Mouse (Mus musculus): Measurements from ENCODE around the gene Carhsp1. TPM values are rescaled to one million over a fixed set of nuclear protein-coding genes. Genes with fewer than 3 reads are reported as not detected.

Carhsp1 gene
- total and polyA plus RNA-seq, 3 experiments, result 15.2 to 27.1 (median 18.3) TPM

DNA sequence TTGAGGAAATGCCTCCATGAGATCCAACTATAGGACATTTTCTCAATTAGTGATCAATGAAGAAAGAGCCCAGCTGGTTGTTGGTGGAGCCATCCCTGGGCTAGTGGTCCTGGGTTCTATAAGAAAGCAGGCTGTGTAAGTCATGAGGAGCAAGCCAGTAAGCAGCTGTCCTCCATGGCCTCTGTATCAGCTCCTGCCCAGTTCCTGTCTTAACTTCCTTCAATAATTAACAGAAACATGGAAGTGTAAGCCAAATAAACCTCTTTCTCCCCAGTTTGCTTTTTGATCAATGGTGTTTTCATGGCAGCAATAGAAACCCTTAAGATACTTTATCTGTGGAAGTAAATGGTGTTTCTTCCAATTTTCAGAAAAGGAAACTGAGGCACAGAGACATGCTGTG is 856 bp upstream of the Carhsp1 start:
- intact Hi-C loops (cut with DNase I), result no loop called here
- no peak overlapping the region for H3K9ac ChIP-seq (ENCODE audit: low read depth, low read length)
- TF ChIP-seq POLR2A (IDR thresholded peaks at IDR 0.05; ENCODE audit: insufficient read depth, low read depth, low read length) (no peak), CTCF (IDR thresholded peaks at IDR 0.05) (no peak), EP300 (IDR thresholded peaks at IDR 0.05; ENCODE audit: insufficient read depth, low read depth, low read length) (no peak)
- peaks cover 21% of the 10 kb centered on the region for H3K4me1 ChIP-seq (ENCODE audit: control insufficient read depth, insufficient read depth, low read length)
- DNase-seq, result no peak
- H3K79me2 ChIP-seq (replicated peaks; ENCODE audit: control insufficient read depth, insufficient read depth, low read length), result no peaks in the 10 kb centered on the region; the same call in 1 of the 2 replicates
- H3K36me3 ChIP-seq (ENCODE audit: control insufficient read depth, insufficient read depth, low read length), result no peaks in the 10 kb centered on the region
- H3K4me3 ChIP-seq, result no peak overlapping the region
- no peak overlapping the region for H3K27ac ChIP-seq
- H3K27me3 ChIP-seq (ENCODE audit: control insufficient read depth, insufficient read depth, low read length), result no peaks in the 10 kb centered on the region

DNA sequence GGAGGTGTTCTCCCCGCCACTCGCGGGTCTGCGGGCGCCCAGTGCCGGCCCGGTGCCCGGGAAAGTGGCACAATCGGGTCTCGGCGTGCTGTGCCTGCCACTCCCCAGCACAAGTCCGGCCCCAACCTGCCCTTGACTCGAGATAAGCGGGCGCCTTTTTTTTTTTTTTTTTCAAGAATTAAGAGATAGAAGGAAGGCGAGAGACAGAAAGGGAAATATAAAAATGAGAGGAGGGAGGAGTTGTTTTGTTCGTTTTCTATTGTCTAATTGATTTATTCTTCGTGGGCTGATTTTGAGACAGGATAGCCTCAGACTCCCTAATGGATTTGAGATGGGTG is 364 bp upstream of the Carhsp1 start:
- no peaks in the 10 kb centered on the region for H3K27me3 ChIP-seq (ENCODE audit: control insufficient read depth, insufficient read depth, low read length)
- no peak for DNase-seq
- intact Hi-C loops (cut with DNase I), result no loop called here
- peak overlapping the region; percentile 63 for H3K4me3 ChIP-seq
- no peak for TF ChIP-seq CTCF (IDR thresholded peaks at IDR 0.05)
- no peak for TF ChIP-seq EP300 (IDR thresholded peaks at IDR 0.05; ENCODE audit: insufficient read depth, low read depth, low read length)
- TF ChIP-seq POLR2A (IDR thresholded peaks at IDR 0.05; ENCODE audit: insufficient read depth, low read depth, low read length), result no peak
- H3K4me1 ChIP-seq (ENCODE audit: control insufficient read depth, insufficient read depth, low read length), result peaks cover 25% of the 10 kb centered on the region
- no peaks in the 10 kb centered on the region for H3K36me3 ChIP-seq (ENCODE audit: control insufficient read depth, insufficient read depth, low read length)
- H3K27ac ChIP-seq, result no peak overlapping the region; the same call in 1 of the 2 replicates
- no peaks in the 10 kb centered on the region; the same call in 1 of the 2 replicates for H3K79me2 ChIP-seq (replicated peaks; ENCODE audit: control insufficient read depth, insufficient read depth, low read length)
- WGBS, result under 1% methylated on average over 18 of the region's 18 CpGs
- peak overlapping the region; percentile 67 for H3K9ac ChIP-seq (ENCODE audit: low read depth, low read length)

DNA sequence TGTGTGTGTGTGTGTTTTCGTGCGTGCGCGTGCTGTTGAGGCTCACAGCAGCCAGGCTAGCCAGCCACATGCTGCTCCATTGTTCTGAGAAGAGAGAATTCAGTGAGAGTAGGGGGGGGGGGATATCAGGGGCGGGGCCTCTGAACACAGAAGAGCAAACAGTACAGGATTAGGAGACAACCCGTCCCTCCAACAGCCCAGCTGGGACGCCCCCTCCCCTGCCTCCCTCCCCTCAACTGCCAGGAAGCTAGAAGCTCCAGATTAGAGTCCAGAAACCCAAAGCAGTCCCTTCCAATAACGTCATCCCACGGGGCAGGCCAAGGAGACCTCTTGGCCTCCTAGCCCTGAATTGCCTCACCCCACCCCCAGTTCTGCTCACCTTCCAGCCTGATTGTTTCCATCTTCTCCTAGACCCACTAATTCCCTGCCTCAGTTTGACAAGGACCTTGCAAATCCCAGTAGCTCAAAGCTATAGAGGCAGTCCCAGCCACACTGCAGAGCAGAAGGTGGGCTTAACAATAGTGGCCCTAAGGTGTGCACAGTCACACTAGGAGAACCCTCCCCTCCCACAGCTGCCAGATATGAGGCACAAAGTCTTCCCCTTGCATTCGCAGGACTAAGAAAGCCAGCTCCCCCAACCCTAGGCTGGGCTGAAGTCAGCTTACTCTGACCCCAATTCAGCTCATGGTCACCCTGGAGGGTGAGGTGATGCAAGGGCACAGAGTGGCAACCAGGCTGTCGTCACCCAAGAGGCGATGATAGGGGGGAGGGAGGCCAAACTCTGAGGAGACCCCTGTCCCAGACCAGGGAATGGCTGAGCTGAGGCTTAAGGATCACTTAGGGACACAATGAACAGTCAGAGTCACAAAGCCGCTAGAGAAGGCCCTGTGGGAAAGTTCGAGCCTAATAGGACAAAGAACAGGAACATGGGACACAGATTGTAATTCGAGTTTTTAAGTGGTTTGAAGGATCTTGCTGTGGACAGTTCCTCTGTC is 1.6 kb downstream of the Carhsp1 start:
- intact Hi-C loops (cut with DNase I), result loop anchor here (2.0 kb wide), 1 partner anchor 16 kb away; no protein-coding TSS in a partner anchor
- Histone ChIP-seq H3K27me3 (ENCODE audit: control insufficient read depth, insufficient read depth, low read length) (no peaks in the 10 kb centered on the region), H3K79me2 (replicated peaks; ENCODE audit: control insufficient read depth, insufficient read depth, low read length) (no peaks in the 10 kb centered on the region; the same call in 1 of the 2 replicates), H3K9ac (ENCODE audit: low read depth, low read length) (peak overlapping the region; percentile 45), H3K36me3 (ENCODE audit: control insufficient read depth, insufficient read depth, low read length) (peaks cover 2% of the 10 kb centered on the region; the same call in 1 of the 2 replicates), H3K4me1 (ENCODE audit: control insufficient read depth, insufficient read depth, low read length) (peaks cover 40% of the 10 kb centered on the region), H3K4me3 (peak overlapping the region; percentile 63), H3K27ac (peak overlapping the region; percentile 85)
- TF ChIP-seq CTCF (IDR thresholded peaks at IDR 0.05) (no peak), EP300 (IDR thresholded peaks at IDR 0.05; ENCODE audit: insufficient read depth, low read depth, low read length) (no peak), POLR2A (IDR thresholded peaks at IDR 0.05; ENCODE audit: insufficient read depth, low read depth, low read length) (no peak)
- WGBS, result 24% methylated on average over 13 of the region's 15 CpGs
- no peak for DNase-seq

DNA sequence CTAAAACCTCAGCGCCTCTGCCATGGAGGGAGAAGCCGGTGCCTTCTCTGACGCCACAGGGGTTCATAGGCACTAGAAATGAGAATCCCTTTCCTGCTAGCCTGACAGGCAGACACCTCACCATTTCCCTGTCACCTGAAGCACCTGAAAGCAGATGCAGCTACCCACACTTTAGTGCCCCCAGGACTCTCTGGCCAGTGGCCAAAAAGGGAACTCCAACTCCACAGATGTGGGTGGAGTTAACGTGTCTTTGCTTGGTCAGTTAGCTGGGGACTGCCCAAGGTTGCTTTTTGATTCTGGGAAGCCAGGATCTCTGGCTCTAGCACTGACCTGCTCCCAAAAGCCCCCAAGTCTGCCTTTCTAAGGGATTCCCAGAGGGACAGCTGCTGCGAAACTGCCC is 2.5 kb downstream of the Carhsp1 start:
- peaks cover 2% of the 10 kb centered on the region; the same call in 1 of the 2 replicates for H3K36me3 ChIP-seq (ENCODE audit: control insufficient read depth, insufficient read depth, low read length)
- H3K4me1 ChIP-seq (ENCODE audit: control insufficient read depth, insufficient read depth, low read length), result peaks cover 43% of the 10 kb centered on the region
- TF ChIP-seq CTCF (IDR thresholded peaks at IDR 0.05) (no peak), POLR2A (IDR thresholded peaks at IDR 0.05; ENCODE audit: insufficient read depth, low read depth, low read length) (no peak), EP300 (IDR thresholded peaks at IDR 0.05; ENCODE audit: insufficient read depth, low read depth, low read length) (no peak)
- H3K27ac ChIP-seq, result peak overlapping the region; percentile 31
- H3K4me3 ChIP-seq, result no peak overlapping the region
- WGBS, result 64% methylated on average over 5 of the region's 5 CpGs
- no peaks in the 10 kb centered on the region; the same call in 1 of the 2 replicates for H3K79me2 ChIP-seq (replicated peaks; ENCODE audit: control insufficient read depth, insufficient read depth, low read length)
- H3K27me3 ChIP-seq (ENCODE audit: control insufficient read depth, insufficient read depth, low read length), result no peaks in the 10 kb centered on the region
- DNase-seq, result no peak
- no peak overlapping the region for H3K9ac ChIP-seq (ENCODE audit: low read depth, low read length)
- intact Hi-C loops (cut with DNase I), result no loop called here

DNA sequence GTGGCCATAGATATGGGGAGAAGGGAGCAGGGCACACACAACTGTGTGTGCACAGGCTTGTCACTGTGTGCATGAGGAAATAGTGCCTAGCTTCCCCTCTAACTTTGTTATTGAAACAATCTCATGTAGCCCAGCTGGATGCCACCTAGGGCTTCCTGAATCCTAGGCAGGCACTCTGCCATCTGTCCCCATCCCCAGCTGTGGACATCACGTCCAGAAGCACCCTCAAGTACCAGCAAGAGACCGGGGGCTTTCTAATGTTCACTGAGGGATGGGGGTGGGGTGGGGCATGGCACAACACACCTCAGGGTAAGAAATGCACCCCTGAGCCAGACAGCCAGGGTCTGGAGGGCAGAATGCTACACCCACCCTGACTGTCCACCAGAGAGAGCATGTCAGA is 3.6 kb downstream of the Carhsp1 start:
- Histone ChIP-seq H3K9ac (ENCODE audit: low read depth, low read length) (no peak overlapping the region), H3K36me3 (ENCODE audit: control insufficient read depth, insufficient read depth, low read length) (peaks cover 2% of the 10 kb centered on the region; the same call in 1 of the 2 replicates), H3K27me3 (ENCODE audit: control insufficient read depth, insufficient read depth, low read length) (no peaks in the 10 kb centered on the region), H3K4me1 (ENCODE audit: control insufficient read depth, insufficient read depth, low read length) (peaks cover 43% of the 10 kb centered on the region), H3K27ac (peak overlapping the region; percentile 29; the same call in 1 of the 2 replicates), H3K4me3 (no peak overlapping the region), H3K79me2 (replicated peaks; ENCODE audit: control insufficient read depth, insufficient read depth, low read length) (no peaks in the 10 kb centered on the region; the same call in 1 of the 2 replicates)
- intact Hi-C loops (cut with DNase I), result no loop called here
- TF ChIP-seq POLR2A (IDR thresholded peaks at IDR 0.05; ENCODE audit: insufficient read depth, low read depth, low read length), result no peak
- TF ChIP-seq CTCF (IDR thresholded peaks at IDR 0.05), result no peak
- TF ChIP-seq EP300 (IDR thresholded peaks at IDR 0.05; ENCODE audit: insufficient read depth, low read depth, low read length), result no peak
- no peak for DNase-seq
- 52% methylated on average over 2 of the region's 2 CpGs for WGBS

DNA sequence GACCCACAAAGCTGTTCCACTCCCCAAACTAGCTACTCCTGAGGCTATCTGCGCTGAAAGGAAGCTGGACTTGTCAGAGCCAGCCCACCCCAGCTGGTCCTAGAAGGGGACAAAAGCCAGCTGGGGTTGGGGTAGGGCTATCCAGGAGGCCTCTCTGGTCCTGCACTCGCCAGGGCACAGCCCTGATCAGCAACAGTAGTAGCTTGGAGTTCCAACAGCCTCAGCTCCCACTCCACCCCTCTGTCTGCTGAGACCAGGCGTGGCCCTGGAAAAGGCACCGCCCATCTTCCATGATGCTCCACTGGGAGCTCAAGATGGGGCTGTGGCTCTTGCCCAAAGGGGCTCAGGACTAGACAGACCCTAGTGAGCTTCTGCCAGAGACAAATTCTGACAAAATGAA is 4.1 kb downstream of the Carhsp1 start:
- no peaks in the 10 kb centered on the region for H3K27me3 ChIP-seq (ENCODE audit: control insufficient read depth, insufficient read depth, low read length)
- 50% methylated on average over 4 of the region's 4 CpGs for WGBS
- H3K4me3 ChIP-seq, result no peak overlapping the region
- no peaks in the 10 kb centered on the region; the same call in 1 of the 2 replicates for H3K79me2 ChIP-seq (replicated peaks; ENCODE audit: control insufficient read depth, insufficient read depth, low read length)
- intact Hi-C loops (cut with DNase I), result no loop called here
- no peak overlapping the region for H3K9ac ChIP-seq (ENCODE audit: low read depth, low read length)
- peak overlapping the region; percentile 84 for H3K27ac ChIP-seq
- TF ChIP-seq POLR2A (IDR thresholded peaks at IDR 0.05; ENCODE audit: insufficient read depth, low read depth, low read length) (no peak; the same call in 1 of the 2 replicates), CTCF (IDR thresholded peaks at IDR 0.05) (no peak), EP300 (IDR thresholded peaks at IDR 0.05; ENCODE audit: insufficient read depth, low read depth, low read length) (no peak)
- H3K36me3 ChIP-seq (ENCODE audit: control insufficient read depth, insufficient read depth, low read length), result peaks cover 2% of the 10 kb centered on the region; the same call in 1 of the 2 replicates
- peak; percentile 59 to 61 for DNase-seq
- peaks cover 45% of the 10 kb centered on the region for H3K4me1 ChIP-seq (ENCODE audit: control insufficient read depth, insufficient read depth, low read length)
